11 mouse cellular contexts compared by ENCODE assay signal in the genomic region with DNA sequence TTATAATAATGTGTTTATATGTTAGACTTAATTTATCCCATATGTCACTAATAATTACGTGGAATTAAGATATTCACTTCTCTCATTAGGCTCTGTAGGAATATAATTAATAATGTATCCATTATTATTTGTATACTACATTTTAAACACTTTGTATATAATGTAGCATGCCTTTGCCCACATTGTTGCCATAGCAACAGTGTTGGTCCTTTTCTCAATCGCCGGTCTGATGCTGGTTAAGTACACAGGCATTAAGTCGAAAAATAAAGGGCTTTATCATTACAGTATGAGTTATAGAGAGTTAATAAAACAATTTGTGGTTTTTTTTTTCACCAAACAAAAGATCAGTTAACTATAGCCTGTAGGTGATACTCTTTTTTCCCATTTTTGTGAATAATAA.
"Had no signal": no experiment of that assay in that cellular context is flagged by ENCODE, and none has a peak within 500 bp of the region (broad histone marks: within the 10 kb centered on the region; RNA-seq: fewer than 3 reads in every experiment).

No protein-coding gene starts in this region.

- DNase-seq: kidney, adult 18-20 months; kidney, postnatal 10 days; left cerebral cortex, postnatal 4 days; lung, adult 18-20 months; right cerebral cortex, postnatal 14 days; thymus, adult 2 months; thymus, postnatal 36 days had no signal

- H3K36me3 ChIP-seq: limb, embryonic 13.5 days; neural tube, embryonic 13.5 days; stomach, embryonic 15.5 days had no signal

- H3K4me2 ChIP-seq: limb, embryonic 13.5 days; neural tube, embryonic 13.5 days; stomach, embryonic 15.5 days had no signal

- H3K9me3 ChIP-seq: limb, embryonic 13.5 days; neural tube, embryonic 13.5 days; stomach, embryonic 15.5 days had no signal

- H3K27ac ChIP-seq: limb, embryonic 13.5 days; liver, embryonic 14.5 days; neural tube, embryonic 13.5 days; stomach, embryonic 15.5 days had no signal

- H3K9ac ChIP-seq: limb, embryonic 13.5 days; liver, embryonic 14.5 days; neural tube, embryonic 13.5 days; stomach, embryonic 15.5 days had no signal

- H3K4me1 ChIP-seq: limb, embryonic 13.5 days; neural tube, embryonic 13.5 days; stomach, embryonic 15.5 days had no signal

- H3K27me3 ChIP-seq: limb, embryonic 13.5 days; neural tube, embryonic 13.5 days; stomach, embryonic 15.5 days had no signal

- H3K4me3 ChIP-seq: limb, embryonic 13.5 days; neural tube, embryonic 13.5 days; stomach, embryonic 15.5 days had no signal
